Mouse (Mus musculus) spleen, adult 2 months (tissue): ENCODE results near the gene Rchy1. TPM values are rescaled to one million over a fixed set of nuclear protein-coding genes. Genes with fewer than 3 reads are reported as not detected.

Source experiments
- DNase-seq, 2 experiments: peaks; one replicate each; pipeline versions ENCODE4 v3.0.0 to v3.0.0-alpha.2; 2012 to 2021; ENCODE audit warnings: low spot score in 2 of 2, low read depth in 1 of 2
- H3K27ac ChIP-seq: fragments of 200-500 bp; 2 replicates; pipeline ENCODE4 v1.5.1; 2012; ENCODE audit warnings: low read length, inconsistent platforms; ENCODE audit not compliant: insufficient read depth
- H3K27me3 ChIP-seq: fragments of 200-500 bp; 2 replicates; pipeline ENCODE4 v1.6.1; 2012; ENCODE audit warnings: mild to moderate bottlenecking, moderate library complexity, low read length, inconsistent platforms; ENCODE audit not compliant: control insufficient read depth, insufficient read depth
- H3K36me3 ChIP-seq: fragments of 200-500 bp; 2 replicates; pipeline ENCODE4 v1.6.1; 2012; ENCODE audit warnings: mild to moderate bottlenecking, low read length, inconsistent platforms; ENCODE audit not compliant: control insufficient read depth, insufficient read depth
- H3K4me1 ChIP-seq: fragments of 200-500 bp; 2 replicates; pipeline ENCODE4 v1.6.1; 2011; ENCODE audit warnings: inconsistent platforms; ENCODE audit not compliant: control insufficient read depth, insufficient read depth, insufficient read length
- H3K4me3 ChIP-seq: fragments of 200-500 bp; 2 replicates; pipeline ENCODE4 v1.5.1; 2011; ENCODE audit warnings: mild to moderate bottlenecking, inconsistent platforms; ENCODE audit not compliant: insufficient read depth, insufficient read length; ENCODE audit errors: extremely low read depth
- CTCF ChIP-seq: fragments of 200-500 bp; IDR thresholded peaks from 2 replicates; pipeline ENCODE4 v1.5.1; 2011; ENCODE audit warnings: mild to moderate bottlenecking, inconsistent platforms; ENCODE audit not compliant: insufficient read depth, insufficient read length, insufficient replicate concordance; ENCODE audit errors: extremely low read depth
- POLR2A ChIP-seq: fragments of 200-500 bp; IDR thresholded peaks from 2 replicates; pipeline ENCODE4 v1.6.1; 2011; ENCODE audit warnings: low read depth, low read length, inconsistent platforms
- WGBS: fragments of 180-500 bp; shearing (Covaris S2); methylation state at CpG from one replicate; pipeline ENCODE4 v1.1.7; 2018; 5-methylcytosine and 5-hydroxymethylcytosine counted together
- polyA plus RNA-seq: library from polyadenylated mRNA; depleted of rRNA; stranded (reverse); fragments of >200 nt; gene quantifications from 2 replicates; pipeline ENCODE4 v1.2.3, GENCODE M21; 2012

The Rchy1 gene
- polyA plus RNA-seq, 1 experiment = 17.4 TPM

- no peak for DNase-seq
- Histone ChIP-seq H3K4me1 (no peaks in the 10 kb centered on the region; the same call in 1 of the 2 replicates), H3K4me3 (no peak overlapping the region), H3K36me3 (no peaks in the 10 kb centered on the region), H3K27me3 (no peaks in the 10 kb centered on the region), H3K27ac (no peak overlapping the region)
- TF ChIP-seq POLR2A (no peak), CTCF (no peak)
- WGBS = 84% methylated on average over 2 of the region's 2 CpGs
Measured at GRCm38 (mm10) chr5:91977397-91977770, 14.5 kb upstream of the Rchy1 start.

DNA sequence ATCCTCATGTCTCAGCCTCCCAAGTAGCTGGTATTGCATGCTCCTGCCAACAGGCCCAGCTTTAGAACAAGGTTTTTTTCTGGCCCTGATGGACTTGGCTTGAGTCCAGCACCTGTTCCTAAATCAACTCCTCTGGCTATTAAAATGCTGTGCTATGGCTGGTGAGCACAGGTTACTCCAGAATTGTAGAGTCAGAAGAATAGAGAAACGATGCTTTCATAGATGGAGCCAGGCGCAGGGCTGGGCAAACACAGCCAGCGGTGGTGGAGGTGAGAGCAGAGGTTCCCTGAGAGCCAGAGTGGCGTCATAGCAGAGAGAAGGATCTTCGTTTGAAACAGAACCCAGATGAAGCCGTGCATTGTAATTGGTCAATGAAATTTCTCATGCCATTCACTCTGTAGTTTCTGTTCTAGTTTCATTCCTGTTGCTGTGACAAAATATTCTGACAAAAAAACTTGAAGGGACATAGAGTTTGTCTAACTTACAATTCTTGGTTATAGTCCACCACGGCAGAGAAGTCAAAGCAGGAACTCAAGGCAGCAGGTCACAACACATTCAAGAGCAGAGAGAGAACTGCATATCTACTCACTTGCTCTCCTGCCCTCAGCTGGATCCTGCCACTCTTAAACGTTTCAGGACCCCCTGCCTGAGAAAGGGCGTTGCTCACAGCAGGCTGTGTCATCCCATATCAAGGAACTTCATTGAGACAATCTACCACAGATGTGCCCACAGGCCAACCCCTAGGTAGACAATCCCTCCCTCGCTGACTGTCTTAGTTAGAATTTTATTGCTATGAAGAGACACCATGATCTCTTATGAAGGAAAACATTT lies 13.9 kb upstream of the Rchy1 start:
- H3K36me3 ChIP-seq = no peaks in the 10 kb centered on the region

DNA sequence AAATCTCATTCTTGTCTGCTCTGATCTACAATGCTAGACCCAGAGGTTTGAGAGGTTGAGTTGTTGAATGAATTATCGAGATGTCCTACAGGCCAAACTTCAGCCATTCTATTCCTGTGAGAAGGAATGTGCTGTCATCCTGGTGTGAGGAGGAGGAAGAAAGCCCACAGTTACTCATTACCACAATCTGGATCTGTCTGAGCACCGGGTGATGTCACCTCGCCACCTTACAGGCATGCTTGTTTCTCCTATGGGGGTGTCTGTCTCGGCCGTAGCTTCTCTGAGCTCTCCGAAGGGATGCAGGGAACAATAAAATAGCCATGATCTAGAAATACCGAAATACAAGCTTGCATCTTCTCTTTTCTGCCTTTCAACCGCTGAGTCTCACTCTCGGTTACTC lies 12.9 kb upstream of the Rchy1 start:
- no peak overlapping the region for H3K27ac ChIP-seq
- 95% methylated on average over 9 of the region's 9 CpGs for WGBS

More for the DNA sequence above, 13.9 kb upstream of the Rchy1 start:
- Histone ChIP-seq H3K4me1 (no peaks in the 10 kb centered on the region; the same call in 1 of the 2 replicates), H3K27me3 (no peaks in the 10 kb centered on the region), H3K4me3 (no peak overlapping the region), H3K27ac (no peak overlapping the region)
- DNase-seq = no peak
- TF ChIP-seq CTCF = no peak
- no peak for TF ChIP-seq POLR2A
- 79% methylated on average over 10 of the region's 10 CpGs for WGBS

GRCm38 (mm10) chr5:91974002-91974401 lies 11.1 kb upstream of the Rchy1 start:
- no peak overlapping the region for H3K4me3 ChIP-seq
- H3K4me1 ChIP-seq = no peaks in the 10 kb centered on the region; the same call in 1 of the 2 replicates
- TF ChIP-seq POLR2A = no peak
- no peak for TF ChIP-seq CTCF
- no peaks in the 10 kb centered on the region; the same call in 1 of the 2 replicates for H3K36me3 ChIP-seq
- H3K27ac ChIP-seq = no peak overlapping the region
- DNase-seq = no peak
- 63% methylated on average over 7 of the region's 7 CpGs for WGBS
- no peaks in the 10 kb centered on the region for H3K27me3 ChIP-seq

More for the DNA sequence above, 12.9 kb upstream of the Rchy1 start:
- Histone ChIP-seq H3K36me3 (no peaks in the 10 kb centered on the region), H3K4me1 (no peaks in the 10 kb centered on the region; the same call in 1 of the 2 replicates), H3K27me3 (no peaks in the 10 kb centered on the region), H3K4me3 (no peak overlapping the region)
- DNase-seq = no peak
- TF ChIP-seq POLR2A (no peak), CTCF (no peak)

- H3K36me3 ChIP-seq = peaks cover 2% of the 10 kb centered on the region
- no peaks in the 10 kb centered on the region for H3K27me3 ChIP-seq
- H3K4me3 ChIP-seq = no peak overlapping the region
- TF ChIP-seq POLR2A = no peak
- no peak for TF ChIP-seq CTCF
- WGBS = 91% methylated on average over 3 of the region's 3 CpGs
- H3K27ac ChIP-seq = no peak overlapping the region
- DNase-seq = no peak
- H3K4me1 ChIP-seq = no peaks in the 10 kb centered on the region; the same call in 1 of the 2 replicates
Measured at GRCm38 (mm10) chr5:91972046-91972445, 9.2 kb upstream of the Rchy1 start.

GRCm38 (mm10) chr5:91962259-91962638 lies 619 bp downstream of the Rchy1 start:
- Histone ChIP-seq H3K27ac (peak overlapping the region; percentile 99), H3K27me3 (no peaks in the 10 kb centered on the region), H3K4me3 (peak overlapping the region; percentile 77), H3K4me1 (peaks cover 14% of the 10 kb centered on the region), H3K36me3 (peaks cover 7% of the 10 kb centered on the region)
- TF ChIP-seq CTCF = no peak
- TF ChIP-seq POLR2A = no peak
- WGBS = under 1% methylated on average over 14 of the region's 14 CpGs
- DNase-seq = peak; percentile 74 to 93

GRCm38 (mm10) chr5:91961370-91961769 lies 1.5 kb downstream of the Rchy1 start:
- Histone ChIP-seq H3K36me3 (peaks cover 9% of the 10 kb centered on the region), H3K4me1 (peaks cover 14% of the 10 kb centered on the region), H3K4me3 (peak overlapping the region; percentile 37), H3K27me3 (no peaks in the 10 kb centered on the region), H3K27ac (peak overlapping the region; percentile 37; the same call in 1 of the 2 replicates)
- peak; percentile 31 to 59 for DNase-seq
- TF ChIP-seq CTCF (no peak), POLR2A (no peak)
- 62% methylated on average over 1 of the region's 1 CpGs for WGBS
